Mouse (Mus musculus) cerebellum, adult (tissue): ENCODE data around the gene Metrn.

Experiments used
- ATAC-seq: cut with Nextera tagmentation; 2 replicates; pipeline ENCODE4 v1.9.2; 2017; ENCODE audit warnings: mild to moderate bottlenecking, moderate library complexity, mixed read lengths; ENCODE audit not compliant: insufficient number of reproducible peaks, low FRiP score, low TSS enrichment

Metrn gene

DNA sequence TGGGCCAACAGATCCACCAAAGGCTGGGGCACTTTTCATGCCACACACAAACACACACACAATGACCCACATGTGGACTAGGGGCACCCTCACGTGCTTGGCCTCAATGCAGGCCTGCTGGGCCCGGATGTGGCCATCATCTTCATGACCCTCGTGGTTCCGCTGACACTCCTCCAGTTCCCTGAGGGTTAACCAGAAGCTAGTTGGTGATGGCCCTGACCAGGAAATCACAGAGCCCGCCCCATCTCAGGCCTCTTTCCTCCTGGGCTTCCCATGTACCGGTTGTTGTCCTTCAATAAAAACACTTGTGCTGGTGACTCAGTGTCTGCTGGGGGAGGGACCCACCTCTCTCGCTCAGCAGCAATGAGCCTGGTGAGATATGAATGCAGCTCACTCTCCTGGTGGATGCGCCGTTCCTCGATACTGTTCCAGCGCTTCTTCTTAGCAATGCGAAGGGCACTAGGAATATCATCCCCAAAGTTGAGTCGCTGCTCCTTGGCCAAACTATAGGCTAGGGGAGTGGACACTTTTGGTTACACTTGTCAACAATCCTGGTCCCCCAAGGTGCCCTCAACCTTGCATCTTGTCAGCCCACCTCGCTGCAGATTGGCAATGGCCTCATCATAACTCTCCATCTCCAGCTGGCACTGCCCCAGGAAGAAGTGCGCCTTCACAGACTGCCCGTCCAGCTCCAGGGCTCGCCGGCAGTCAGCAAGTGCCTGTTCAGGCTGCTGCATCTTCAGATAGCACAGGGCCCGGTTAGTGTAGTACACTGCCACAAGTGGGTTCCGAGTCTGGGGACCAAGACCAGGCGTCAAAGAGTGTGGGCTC, 34.7 kb upstream of the Metrn start:
- ATAC-seq, result no peak

- ATAC-seq, result no peak
Measured at GRCm38 (mm10) chr17:25830806-25831431, 34.0 kb upstream of the Metrn start.

DNA sequence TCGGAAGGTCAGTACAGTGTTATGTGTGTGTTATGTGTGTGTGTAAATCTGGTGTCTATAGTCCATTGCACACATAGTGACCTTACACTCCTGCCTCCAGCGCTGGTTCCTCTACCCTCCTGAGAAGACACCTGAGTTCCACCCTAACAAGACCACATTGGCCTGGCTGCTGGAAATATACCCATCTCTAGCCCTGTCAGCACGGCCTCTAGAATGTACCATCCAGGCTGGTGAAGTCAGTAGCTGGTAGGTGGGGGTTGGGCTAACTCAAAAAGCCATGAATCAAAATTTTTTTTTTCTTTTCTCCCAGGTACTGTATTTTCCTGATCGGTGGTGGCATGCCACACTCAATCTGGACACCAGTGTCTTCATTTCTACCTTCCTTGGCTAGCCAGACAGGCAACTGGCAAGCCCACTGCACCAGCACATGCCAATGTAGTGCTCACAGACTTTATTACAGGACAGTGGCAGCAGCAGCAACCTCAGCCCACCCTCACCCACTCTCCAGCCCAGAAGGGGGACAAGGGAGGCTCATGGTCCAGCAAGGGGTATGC, 33.3 kb upstream of the Metrn start:
- ATAC-seq, result no peak

- ATAC-seq, result no peak
Measured at GRCm38 (mm10) chr17:25829558-25830017, 32.7 kb upstream of the Metrn start.

DNA sequence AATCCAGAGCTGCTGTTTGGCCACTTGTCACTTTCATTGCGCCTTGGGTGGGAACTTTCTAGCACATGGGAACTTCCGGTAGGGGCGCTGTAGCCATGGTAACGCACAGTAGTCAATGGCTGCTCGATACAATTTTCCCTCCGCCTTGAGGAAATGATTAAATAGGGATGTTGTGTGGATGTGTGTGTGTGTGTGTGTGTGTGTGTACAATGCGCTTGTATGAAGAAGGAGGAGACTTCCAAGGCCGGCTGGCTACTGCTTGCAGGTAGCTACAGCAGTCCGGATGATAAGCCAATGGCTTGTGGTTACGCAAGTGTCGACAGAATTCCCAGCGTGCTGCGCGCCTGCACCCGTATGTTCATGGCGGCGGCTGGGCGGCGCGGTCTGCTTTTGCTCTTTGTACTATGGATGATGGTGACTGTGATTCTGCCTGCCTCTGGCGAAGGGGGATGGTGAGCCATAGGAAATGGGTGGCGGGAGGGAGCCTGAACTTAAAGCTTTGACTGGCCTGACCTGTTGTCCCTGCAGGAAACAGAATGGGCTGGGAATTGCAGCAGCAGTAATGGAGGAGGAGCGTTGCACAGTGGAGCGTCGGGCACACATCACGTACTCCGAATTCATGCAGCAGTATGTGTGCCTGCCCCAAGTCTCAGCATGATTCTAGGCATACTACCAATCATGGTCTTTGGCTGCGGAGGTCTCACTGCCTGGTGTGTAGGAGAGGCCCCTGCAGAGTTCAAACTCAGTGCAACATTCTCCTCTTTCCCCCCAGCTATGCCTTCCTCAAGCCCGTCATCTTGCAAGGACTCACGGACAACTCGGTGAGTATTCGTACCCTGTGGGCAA, 32.0 kb upstream of the Metrn start, which contains the start of gene Jmjd8:
Gene Jmjd8, plus strand, starts transcription at position 156 of the 846 bp plus-strand sequence.
- ATAC-seq, result peak; percentile 27; the same call in 1 of the 2 replicates

DNA sequence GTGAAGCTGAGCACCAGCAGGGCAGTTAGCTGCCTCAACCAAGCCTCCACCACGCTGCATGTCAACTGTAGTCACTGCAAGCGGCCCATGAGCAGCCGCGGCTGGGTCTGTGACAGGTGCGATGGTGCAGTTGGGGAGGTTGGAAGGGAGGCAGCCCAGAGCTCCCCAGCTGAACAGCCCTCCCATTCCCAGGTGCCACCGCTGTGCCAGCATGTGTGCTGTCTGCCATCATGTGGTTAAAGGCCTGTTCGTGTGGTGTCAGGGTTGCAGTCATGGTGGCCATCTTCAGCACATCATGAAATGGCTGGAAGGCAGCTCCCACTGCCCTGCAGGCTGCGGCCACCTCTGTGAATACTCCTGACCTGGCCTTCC, 31.3 kb upstream of the Metrn start:
- ATAC-seq, result no peak

DNA sequence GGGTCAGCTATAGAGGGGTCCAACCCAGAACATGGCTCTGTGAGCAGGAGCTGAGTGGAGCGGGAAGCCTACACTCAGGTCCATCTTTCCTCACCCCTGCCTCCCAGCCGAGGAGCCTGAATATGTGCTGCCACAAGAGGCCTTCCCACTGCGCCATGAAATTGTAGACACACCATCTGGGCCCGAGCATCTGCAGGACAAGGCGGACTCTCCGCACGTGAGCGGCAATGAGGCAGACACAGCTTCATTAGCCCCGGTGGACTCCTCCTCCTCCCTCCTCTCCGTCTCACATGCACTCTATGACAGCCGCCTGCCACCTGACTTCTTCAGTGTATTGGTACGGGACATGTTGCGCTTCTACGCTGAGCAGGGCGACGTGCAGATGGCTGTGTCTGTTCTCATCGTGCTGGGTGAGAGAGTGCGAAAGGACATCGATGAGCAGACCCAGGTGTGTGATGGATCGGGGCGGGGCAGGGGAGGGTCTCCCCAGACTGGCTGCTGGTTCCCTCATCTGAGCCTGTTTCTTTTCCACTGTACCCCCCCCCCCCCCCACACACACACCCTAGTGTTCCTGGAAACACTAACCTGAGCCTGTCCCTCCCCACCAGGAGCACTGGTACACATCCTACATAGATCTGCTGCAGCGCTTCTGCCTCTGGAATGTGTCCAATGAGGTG, 30.7 kb upstream of the Metrn start:
- no peak for ATAC-seq

GRCm38 (mm10) chr17:25827011-25827410, 30.1 kb upstream of the Metrn start:
- no peak for ATAC-seq

DNA sequence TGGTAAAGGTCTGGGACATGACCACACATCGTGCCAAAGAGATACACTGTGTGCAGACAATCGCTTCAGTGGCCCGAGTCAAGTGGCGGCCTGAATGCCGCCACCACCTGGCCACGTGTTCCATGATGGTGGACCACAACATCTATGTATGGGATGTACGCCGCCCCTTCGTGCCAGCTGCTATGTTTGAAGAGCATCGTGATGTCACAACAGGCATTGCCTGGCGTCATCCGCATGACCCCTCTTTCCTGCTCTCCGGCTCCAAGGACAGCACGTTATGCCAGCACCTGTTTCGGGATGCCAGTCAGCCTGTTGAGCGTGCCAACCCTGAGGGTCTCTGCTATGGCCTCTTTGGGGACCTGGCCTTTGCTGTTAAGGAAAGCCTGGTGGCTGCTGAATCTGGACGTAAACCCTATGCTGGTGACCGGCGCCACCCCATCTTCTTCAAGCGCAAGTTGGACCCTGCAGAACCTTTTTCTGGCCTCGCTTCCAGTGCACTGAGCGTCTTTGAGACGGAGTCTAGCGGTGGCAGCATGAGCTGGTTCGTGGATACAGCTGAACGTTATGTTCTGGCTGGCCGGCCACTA, 29.1 kb upstream of the Metrn start:
- no peak for ATAC-seq

DNA sequence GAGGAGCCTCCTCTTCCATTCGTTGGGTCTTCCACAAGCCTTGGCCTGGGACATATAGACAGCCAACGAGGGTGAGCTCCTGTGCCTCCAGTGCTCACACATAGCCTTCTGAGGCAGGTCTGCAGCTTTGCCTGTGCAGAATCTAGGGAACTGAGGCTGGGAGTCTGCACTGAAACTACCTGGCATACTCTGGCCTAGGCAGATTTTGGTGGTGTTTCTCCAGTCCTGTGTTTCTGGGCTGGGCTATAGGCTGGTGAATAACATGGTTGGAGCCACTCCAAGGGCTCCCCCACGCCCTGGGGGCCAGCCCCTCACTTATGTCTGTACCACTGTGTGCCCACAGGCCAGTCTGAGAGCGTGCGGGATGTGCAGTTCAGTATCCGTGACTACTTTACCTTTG, 28.4 kb upstream of the Metrn start:
- no peak for ATAC-seq

DNA sequence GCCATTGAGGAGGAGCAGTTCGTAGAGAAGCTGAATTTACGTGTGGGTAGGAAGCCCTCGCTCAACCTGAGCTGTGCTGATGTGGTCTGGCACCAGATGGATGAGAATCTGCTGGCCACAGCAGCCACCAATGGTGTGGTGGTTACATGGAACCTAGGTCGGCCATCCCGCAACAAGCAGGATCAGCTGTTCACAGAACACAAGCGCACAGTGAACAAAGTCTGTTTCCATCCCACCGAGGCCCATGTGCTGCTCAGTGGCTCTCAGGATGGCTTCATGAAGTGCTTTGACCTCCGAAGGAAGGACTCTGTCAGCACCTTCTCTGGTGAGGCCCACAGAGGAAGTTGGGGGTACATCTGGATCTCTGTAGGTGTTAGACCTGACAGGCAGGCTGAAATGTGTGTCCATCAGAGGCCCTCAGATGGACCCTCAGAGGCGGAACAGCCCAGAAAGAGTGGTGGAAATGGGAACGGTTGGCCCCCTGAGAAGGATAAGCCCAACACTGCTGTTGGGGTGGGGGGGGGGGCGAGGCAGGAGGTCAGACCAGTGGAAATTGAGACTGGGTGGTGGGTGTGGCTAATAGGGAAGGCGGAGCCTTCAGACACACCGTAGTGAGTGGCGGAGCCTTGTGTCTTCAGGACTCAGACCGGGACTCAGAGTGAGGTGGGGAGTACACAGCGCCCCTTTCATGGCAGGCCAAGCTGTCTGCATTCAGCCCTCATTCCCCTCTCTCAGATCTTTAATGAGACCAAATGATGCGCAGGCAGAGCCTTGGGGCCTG, 27.6 kb upstream of the Metrn start:
- no peak for ATAC-seq

GRCm38 (mm10) chr17:25823452-25823851, 26.5 kb upstream of the Metrn start, which contains the start of gene Wdr24:
Gene Wdr24, plus strand, starts transcription at chr17:25823627.
- ATAC-seq, result peak; percentile 68; the same call in 1 of the 2 replicates

- no peak for ATAC-seq
Measured at GRCm38 (mm10) chr17:25818851-25819780, 22.2 kb upstream of the Metrn start.

DNA sequence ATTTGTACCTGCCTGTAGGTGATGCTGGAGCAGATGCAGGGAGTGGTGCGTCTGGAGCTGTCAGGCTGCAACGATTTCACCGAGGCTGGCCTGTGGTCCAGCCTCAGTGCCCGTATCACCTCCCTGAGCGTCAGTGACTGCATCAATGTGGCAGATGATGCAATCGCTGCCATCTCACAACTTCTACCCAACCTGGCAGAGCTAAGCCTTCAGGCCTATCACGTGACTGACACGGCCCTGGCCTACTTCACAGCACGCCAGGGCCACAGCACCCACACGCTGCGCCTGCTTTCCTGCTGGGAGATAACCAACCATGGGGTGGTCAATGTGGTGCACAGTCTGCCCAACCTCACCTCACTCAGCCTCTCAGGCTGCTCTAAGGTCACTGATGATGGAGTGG, 20.7 kb upstream of the Metrn start:
- ATAC-seq, result no peak

- ATAC-seq, result no peak
Measured at GRCm38 (mm10) chr17:25813471-25813870, 16.5 kb upstream of the Metrn start.

GRCm38 (mm10) chr17:25810890-25811289, 14.0 kb upstream of the Metrn start:
- no peak for ATAC-seq

- peak; percentile 51 for ATAC-seq
Measured at GRCm38 (mm10) chr17:25809606-25810340, 12.8 kb upstream of the Metrn start.
